Mouse (Mus musculus) small intestine, adult 2 months (tissue): ENCODE data around the gene Nsf.

Source experiments
- CTCF ChIP-seq: fragments of 200-500 bp; IDR thresholded peaks from 2 replicates; pipeline ENCODE4 v1.5.1; 2012; ENCODE audit warnings: low read depth, mild to moderate bottlenecking, control low read depth, inconsistent platforms, low read length, moderate library complexity, mixed read lengths; ENCODE audit not compliant: insufficient replicate concordance, insufficient read length; ENCODE audit errors: extremely low read depth
- POLR2A ChIP-seq: fragments of 200-500 bp; IDR thresholded peaks from 2 replicates; pipeline ENCODE4 v1.6.1; 2012; ENCODE audit warnings: low read depth, mild to moderate bottlenecking, control low read depth, inconsistent platforms, low read length, moderate library complexity

- TF ChIP-seq POLR2A (no peak), CTCF (no peak)
Measured at GRCm38 (mm10) chr11:103801128-103801527, 152.7 kb downstream of the Nsf start.
